Mouse (Mus musculus) MEL (cell line): ENCODE measurements around the gene Sox5.

Source experiments
- CHD1 ChIP-seq: IDR thresholded peaks from 2 replicates; pipeline ENCODE4 v1.6.1; 2012; ENCODE audit warnings: low read depth, mild to moderate bottlenecking, inconsistent platforms, low read length, improper control_type of control experiment
- CTCF ChIP-seq, 3 experiments: IDR thresholded peaks in 2 of 3; conservative IDR thresholded peaks in 1 of 3; 2 replicates each; pipeline ENCODE4 v1.5.1; 2011 to 2012; ENCODE audit warnings: low read length in 3 of 3, low read depth in 2 of 3, mild to moderate bottlenecking in 2 of 3, improper control_type of control experiment in 1 of 3, inconsistent platforms in 1 of 3, mixed read lengths in 1 of 3, moderate library complexity in 1 of 3; ENCODE audit not compliant: control insufficient read depth in 1 of 3, insufficient read depth in 1 of 3, poor library complexity in 1 of 3, severe bottlenecking in 1 of 3
- EP300 ChIP-seq, 2 experiments: IDR thresholded peaks; 2 replicates each; pipeline ENCODE4 v1.6.1; 2011; ENCODE audit warnings: improper control_type of control experiment in 2 of 2, low read length in 2 of 2, low read depth in 1 of 2, mild to moderate bottlenecking in 1 of 2
- GABPA ChIP-seq: IDR thresholded peaks from 2 replicates; pipeline ENCODE4 v1.6.1; 2012; ENCODE audit warnings: low read depth, mild to moderate bottlenecking, inconsistent platforms, low read length, improper control_type of control experiment, moderate library complexity
- NELFE ChIP-seq: IDR thresholded peaks from 2 replicates; pipeline ENCODE4 v1.6.1; 2011; ENCODE audit warnings: low read depth, low read length, improper control_type of control experiment
- POLR2A ChIP-seq, 2 experiments: IDR thresholded peaks; 2 replicates each; pipeline ENCODE4 v1.6.1; 2011 to 2012; ENCODE audit warnings: low read length in 2 of 2, mild to moderate bottlenecking in 2 of 2, control low read depth in 1 of 2, improper control_type of control experiment in 1 of 2, low read depth in 1 of 2, moderate library complexity in 1 of 2; ENCODE audit not compliant: control insufficient read depth in 1 of 2, insufficient read depth in 1 of 2, poor library complexity in 1 of 2
- TCF12 ChIP-seq: IDR thresholded peaks from 2 replicates; pipeline ENCODE4 v1.6.1; 2014; ENCODE audit warnings: low read depth, mild to moderate bottlenecking, inconsistent platforms, low read length, improper control_type of control experiment, moderate library complexity
- ZMIZ1 ChIP-seq: IDR thresholded peaks from 2 replicates; pipeline ENCODE4 v1.6.1; 2012; ENCODE audit warnings: low read depth, mild to moderate bottlenecking, inconsistent platforms, low read length, improper control_type of control experiment, moderate library complexity

DNA sequence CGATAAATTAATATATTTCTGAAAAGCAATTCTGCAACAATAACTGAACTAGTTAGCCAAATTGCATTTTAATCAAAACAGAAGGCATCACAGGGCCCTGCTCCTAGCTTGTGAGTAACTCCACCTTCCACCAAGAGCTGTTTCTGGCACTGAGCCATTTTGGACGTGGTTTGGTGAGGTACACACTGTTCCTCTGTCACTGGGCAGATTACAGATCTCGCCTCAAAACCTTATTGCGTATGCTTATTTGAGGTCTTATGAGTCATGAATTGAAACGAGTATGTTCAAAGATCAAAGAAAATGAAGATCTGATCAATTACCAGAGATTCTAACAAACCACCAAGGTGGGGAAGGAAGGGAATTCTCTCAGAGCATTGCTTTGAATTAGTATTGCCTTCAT is 22.5 kb upstream of the Sox5 start:
- TF ChIP-seq EP300 (IDR thresholded peaks at IDR 0.05; ENCODE audit: low read depth in 1 of 2, low read length in 2 of 2) (no peak), CTCF (IDR thresholded peaks at IDR 0.05 in 2 of 3, conservative IDR thresholded peaks at IDR 0.05 in 1 of 3; ENCODE audit: control insufficient read depth in 1 of 3, insufficient read depth in 1 of 3, low read depth in 2 of 3, low read length in 3 of 3, poor library complexity in 1 of 3, severe bottlenecking in 1 of 3) (no peak), NELFE (no peak), GABPA (no peak), POLR2A (IDR thresholded peaks at IDR 0.05; ENCODE audit: control insufficient read depth in 1 of 2, insufficient read depth in 1 of 2, low read depth in 1 of 2, low read length in 2 of 2, poor library complexity in 1 of 2) (no peak), CHD1 (no peak), ZMIZ1 (no peak), TCF12 (no peak)
